Mouse (Mus musculus): ENCODE data around the gene Wwox. TPM values are rescaled to one million over a fixed set of nuclear protein-coding genes. Genes with fewer than 3 reads are reported as not detected.

The Wwox gene
- polyA plus RNA-seq, 1 experiment from 2014 or later, result 13.7 TPM

GRCm38 (mm10) chr8:114600196-114600595 lies 160.7 kb downstream of the Wwox start:
- no peak overlapping the region for H3K4me3 ChIP-seq (replicated peaks)
- H3K27ac ChIP-seq (replicated peaks), result no peak overlapping the region
- H3K9me3 ChIP-seq (replicated peaks), result peaks cover 4% of the 10 kb centered on the region
- H3K4me1 ChIP-seq, result peaks cover 15% of the 10 kb centered on the region
- no peak for ATAC-seq (ENCODE audit: insufficient number of reproducible peaks, low FRiP score, low TSS enrichment, low read depth)
- no peak overlapping the region for H3K9ac ChIP-seq
- H3K27me3 ChIP-seq, result no peaks in the 10 kb centered on the region; the same call in 1 of the 2 replicates
- WGBS, result 68% methylated on average over 11 of the region's 11 CpGs
- no peak overlapping the region for H3K4me2 ChIP-seq (replicated peaks)
- no peaks in the 10 kb centered on the region for H3K36me3 ChIP-seq

GRCm38 (mm10) chr8:114603046-114603445 lies 163.6 kb downstream of the Wwox start:
- H3K36me3 ChIP-seq, result no peaks in the 10 kb centered on the region
- WGBS, result 31% methylated on average over 3 of the region's 4 CpGs
- no peaks in the 10 kb centered on the region for H3K9me3 ChIP-seq (replicated peaks)
- no peak overlapping the region for H3K27ac ChIP-seq (replicated peaks)
- H3K4me2 ChIP-seq (replicated peaks), result no peak overlapping the region
- no peaks in the 10 kb centered on the region; the same call in 1 of the 2 replicates for H3K27me3 ChIP-seq
- ATAC-seq (ENCODE audit: insufficient number of reproducible peaks, low FRiP score, low TSS enrichment, low read depth), result no peak
- H3K4me1 ChIP-seq, result peaks cover 15% of the 10 kb centered on the region
- H3K9ac ChIP-seq, result no peak overlapping the region
- no peak overlapping the region for H3K4me3 ChIP-seq (replicated peaks)

- Histone ChIP-seq H3K4me3 (replicated peaks) (no peak overlapping the region), H3K27me3 (no peaks in the 10 kb centered on the region; the same call in 1 of the 2 replicates), H3K27ac (replicated peaks) (no peak overlapping the region), H3K9me3 (replicated peaks) (no peaks in the 10 kb centered on the region), H3K36me3 (no peaks in the 10 kb centered on the region), H3K9ac (no peak overlapping the region), H3K4me1 (peaks cover 15% of the 10 kb centered on the region), H3K4me2 (replicated peaks) (no peak overlapping the region)
- WGBS, result 32% methylated on average over 6 of the region's 6 CpGs
- no peak for ATAC-seq (ENCODE audit: insufficient number of reproducible peaks, low FRiP score, low TSS enrichment, low read depth)
These were observed 164.1 kb downstream of the Wwox start for GRCm38 (mm10) chr8:114603561-114603960.

- H3K9me3 ChIP-seq (replicated peaks), result no peaks in the 10 kb centered on the region
- H3K27me3 ChIP-seq, result no peaks in the 10 kb centered on the region; the same call in 1 of the 2 replicates
- H3K9ac ChIP-seq, result no peak overlapping the region
- no peaks in the 10 kb centered on the region for H3K36me3 ChIP-seq
- no peak overlapping the region for H3K4me3 ChIP-seq (replicated peaks)
- 43% methylated on average over 16 of the region's 16 CpGs for WGBS
- H3K4me2 ChIP-seq (replicated peaks), result no peak overlapping the region
- peaks cover 13% of the 10 kb centered on the region for H3K4me1 ChIP-seq
- ATAC-seq (ENCODE audit: insufficient number of reproducible peaks, low FRiP score, low TSS enrichment, low read depth), result no peak
- no peak overlapping the region for H3K27ac ChIP-seq (replicated peaks)
These were observed 164.9 kb downstream of the Wwox start for GRCm38 (mm10) chr8:114604315-114604714.

- Histone ChIP-seq H3K27ac (replicated peaks) (no peak overlapping the region), H3K4me3 (replicated peaks) (no peak overlapping the region), H3K4me1 (peaks cover 9% of the 10 kb centered on the region), H3K27me3 (no peaks in the 10 kb centered on the region; the same call in 1 of the 2 replicates), H3K36me3 (no peaks in the 10 kb centered on the region), H3K9ac (no peak overlapping the region), H3K9me3 (replicated peaks) (no peaks in the 10 kb centered on the region), H3K4me2 (replicated peaks) (no peak overlapping the region)
- no peak for ATAC-seq (ENCODE audit: insufficient number of reproducible peaks, low FRiP score, low TSS enrichment, low read depth)
- WGBS, result 87% methylated on average over 2 of the region's 2 CpGs
These were observed 166.2 kb downstream of the Wwox start for GRCm38 (mm10) chr8:114605651-114606050.

GRCm38 (mm10) chr8:114609330-114609729 lies 169.9 kb downstream of the Wwox start:
- 0 out of 2 replicates have a peak, but pooled peaks cover 3% of the 10 kb centered on the region for H3K27me3 ChIP-seq
- ATAC-seq (ENCODE audit: insufficient number of reproducible peaks, low FRiP score, low TSS enrichment, low read depth), result no peak
- H3K36me3 ChIP-seq, result no peaks in the 10 kb centered on the region
- H3K27ac ChIP-seq (replicated peaks), result no peak overlapping the region
- H3K4me1 ChIP-seq, result peaks cover 7% of the 10 kb centered on the region
- H3K9me3 ChIP-seq (replicated peaks), result no peaks in the 10 kb centered on the region
- no peak overlapping the region for H3K9ac ChIP-seq
- 87% methylated on average over 5 of the region's 5 CpGs for WGBS
- no peak overlapping the region for H3K4me2 ChIP-seq (replicated peaks)
- no peak overlapping the region for H3K4me3 ChIP-seq (replicated peaks)

- no peak for ATAC-seq (ENCODE audit: insufficient number of reproducible peaks, low FRiP score, low TSS enrichment, low read depth)
- no peak overlapping the region for H3K4me3 ChIP-seq (replicated peaks)
- H3K36me3 ChIP-seq, result no peaks in the 10 kb centered on the region
- H3K27me3 ChIP-seq, result 0 out of 2 replicates have a peak, but pooled peaks cover 3% of the 10 kb centered on the region
- H3K27ac ChIP-seq (replicated peaks), result no peak overlapping the region
- no peak overlapping the region for H3K4me2 ChIP-seq (replicated peaks)
- H3K4me1 ChIP-seq, result peaks cover 8% of the 10 kb centered on the region; the same call in 1 of the 2 replicates
- no peak overlapping the region for H3K9ac ChIP-seq
- 63% methylated on average over 7 of the region's 7 CpGs for WGBS
- H3K9me3 ChIP-seq (replicated peaks), result no peaks in the 10 kb centered on the region
These were observed 171.6 kb downstream of the Wwox start for GRCm38 (mm10) chr8:114611075-114611474.

- 81% methylated on average over 3 of the region's 3 CpGs for WGBS
- 0 out of 2 replicates have a peak, but pooled peaks cover 3% of the 10 kb centered on the region for H3K27me3 ChIP-seq
- no peaks in the 10 kb centered on the region for H3K36me3 ChIP-seq
- H3K9ac ChIP-seq, result no peak overlapping the region
- H3K4me3 ChIP-seq (replicated peaks), result no peak overlapping the region
- peaks cover 10% of the 10 kb centered on the region; the same call in 1 of the 2 replicates for H3K4me1 ChIP-seq
- H3K27ac ChIP-seq (replicated peaks), result no peak overlapping the region
- ATAC-seq (ENCODE audit: insufficient number of reproducible peaks, low FRiP score, low TSS enrichment, low read depth), result no peak
- H3K4me2 ChIP-seq (replicated peaks), result no peak overlapping the region
- no peaks in the 10 kb centered on the region for H3K9me3 ChIP-seq (replicated peaks)
These were observed 172.6 kb downstream of the Wwox start for GRCm38 (mm10) chr8:114612091-114612490.

GRCm38 (mm10) chr8:114615413-114615812 lies 176.0 kb downstream of the Wwox start:
- Histone ChIP-seq H3K4me3 (replicated peaks) (no peak overlapping the region), H3K9me3 (replicated peaks) (no peaks in the 10 kb centered on the region)
- whole genome bisulfite sequencing, result 34% methylated on average over 4 of the region's 4 CpGs

GRCm38 (mm10) chr8:114615908-114616307 lies 176.5 kb downstream of the Wwox start:
- Histone ChIP-seq H3K4me2 (replicated peaks) (no peak overlapping the region), H3K9me3 (replicated peaks) (no peaks in the 10 kb centered on the region), H3K36me3 (no peaks in the 10 kb centered on the region), H3K27me3 (0 out of 2 replicates have a peak, but pooled peaks cover 3% of the 10 kb centered on the region), H3K27ac (replicated peaks) (0 out of 2 replicates have a peak overlapping the region, but pooled peaks have one; percentile 39), H3K4me1 (peaks cover 14% of the 10 kb centered on the region), H3K9ac (no peak overlapping the region), H3K4me3 (replicated peaks) (no peak overlapping the region)
- WGBS, result 54% methylated on average over 6 of the region's 6 CpGs
- ATAC-seq (ENCODE audit: insufficient number of reproducible peaks, low FRiP score, low TSS enrichment, low read depth), result no peak

More at GRCm38 (mm10) chr8:114615413-114615812, 176.0 kb downstream of the Wwox start:
- 0 out of 2 replicates have a peak overlapping the region, but pooled peaks have one; percentile 39 for H3K27ac ChIP-seq (replicated peaks)
- 0 out of 2 replicates have a peak, but pooled peaks cover 3% of the 10 kb centered on the region for H3K27me3 ChIP-seq
- ATAC-seq (ENCODE audit: insufficient number of reproducible peaks, low FRiP score, low TSS enrichment, low read depth), result peak; percentile 70; the same call in 1 of the 2 replicates
- peaks cover 14% of the 10 kb centered on the region for H3K4me1 ChIP-seq
- H3K4me2 ChIP-seq (replicated peaks), result no peak overlapping the region
- no peaks in the 10 kb centered on the region for H3K36me3 ChIP-seq
- no peak overlapping the region for H3K9ac ChIP-seq

- H3K36me3 ChIP-seq, result no peaks in the 10 kb centered on the region
- 0 out of 2 replicates have a peak, but pooled peaks have one; percentile 21 for ATAC-seq (ENCODE audit: insufficient number of reproducible peaks, low FRiP score, low TSS enrichment, low read depth)
These were observed 179.6 kb downstream of the Wwox start for GRCm38 (mm10) chr8:114618908-114619508.

More at GRCm38 (mm10) chr8:114618908-114619508, 179.6 kb downstream of the Wwox start:
- Histone ChIP-seq H3K4me1 (peaks cover 10% of the 10 kb centered on the region), H3K9ac (no peak overlapping the region), H3K27ac (replicated peaks) (no peak overlapping the region), H3K9me3 (replicated peaks) (no peaks in the 10 kb centered on the region), H3K4me3 (replicated peaks) (no peak overlapping the region), H3K27me3 (0 out of 2 replicates have a peak, but pooled peaks cover 4% of the 10 kb centered on the region), H3K4me2 (replicated peaks) (no peak overlapping the region)
- 54% methylated on average over 9 of the region's 9 CpGs for WGBS

Measured in embryonic facial prominence, embryonic 15.5 days (tissue).